Mouse (Mus musculus) cerebellum, postnatal 25 days (tissue): ENCODE measurements at regions not wholly inside any gene's neighbourhood (a gene's known extent, or its start where the extent isn't known, plus 50 kb on each side); places are given as distances from the start of the nearest gene placed in this dataset.

Experiments
- DNase-seq, 2 experiments: peaks; one replicate each; pipeline ENCODE4 v3.0.0; 2021; ENCODE audit warnings: mixed read lengths in 2 of 2

DNA sequence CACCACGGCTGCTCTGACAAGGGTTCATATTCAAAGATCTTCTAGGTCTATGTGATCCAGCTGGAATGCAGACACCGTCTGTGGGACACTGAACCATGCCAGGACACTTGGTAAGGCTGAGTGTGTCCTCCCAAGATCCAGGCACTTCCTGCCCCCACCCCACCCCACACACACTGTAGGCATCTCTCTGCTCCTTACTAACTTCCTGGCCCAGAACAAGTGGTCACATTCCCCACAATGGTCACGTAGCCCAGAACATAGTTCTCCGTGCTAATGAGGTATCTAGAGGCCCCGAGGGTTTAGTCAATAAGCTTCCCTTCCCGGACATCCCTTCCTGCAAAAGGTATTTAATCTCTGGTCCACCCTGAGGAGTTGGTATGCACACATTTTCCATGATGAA, 54.5 kb upstream of the Cav2 start:
- no peak for DNase-seq
